Mouse (Mus musculus) limb, embryonic 11.5 days (tissue): Measurements from ENCODE around the gene Tssk3. TPM values are rescaled to one million over a fixed set of nuclear protein-coding genes. Genes with fewer than 3 reads are reported as not detected.
"Not testable (repeated sequence)": the region's sequence is repeated elsewhere in the genome, so short reads cannot be mapped to it uniquely, and the experiment has no call there.

ENCODE experiments used
- ATAC-seq: fragments of 200-750 bp; cut with Nextera tagmentation; 2 replicates; pipeline ENCODE4 v1.8.0; 2017; ENCODE audit warnings: low read depth; ENCODE audit not compliant: insufficient number of reproducible peaks, low FRiP score, low TSS enrichment
- DNase-seq: peaks from one replicate; pipeline ENCODE4 v3.0.0-alpha.2; 2015; ENCODE audit warnings: low spot score
- H3K27ac ChIP-seq: fragments of 300-500 bp; sonication (generic); replicated peaks from 2 replicates; pipeline ENCODE4 v1.5.1; 2014; ENCODE audit warnings: low read depth, mild to moderate bottlenecking, low read length
- H3K27me3 ChIP-seq: fragments of 300-500 bp; sonication (generic); 2 replicates; pipeline ENCODE4 v1.6.1; 2014; ENCODE audit warnings: mild to moderate bottlenecking, low read length, mixed read lengths; ENCODE audit not compliant: control insufficient read depth, insufficient read depth
- H3K36me3 ChIP-seq: fragments of 300-500 bp; sonication (generic); 2 replicates; pipeline ENCODE4 v1.6.1; 2014; ENCODE audit warnings: mild to moderate bottlenecking, low read length, moderate library complexity, mixed read lengths; ENCODE audit not compliant: control insufficient read depth, insufficient read depth
- H3K4me1 ChIP-seq: fragments of 300-500 bp; sonication (generic); 2 replicates; pipeline ENCODE4 v1.6.1; 2014; ENCODE audit warnings: low read length, mixed read lengths; ENCODE audit not compliant: control insufficient read depth, insufficient read depth
- H3K4me2 ChIP-seq: fragments of 300-500 bp; sonication (generic); 2 replicates; pipeline ENCODE4 v1.6.1; 2014; ENCODE audit warnings: low read depth, mild to moderate bottlenecking, moderate library complexity; ENCODE audit not compliant: severe bottlenecking
- H3K4me3 ChIP-seq: fragments of 300-500 bp; sonication (generic); 2 replicates; pipeline ENCODE4 v1.5.1; 2014; ENCODE audit warnings: low read depth, low read length
- H3K9ac ChIP-seq: fragments of 300-500 bp; sonication (generic); 2 replicates; pipeline ENCODE4 v1.6.1; 2014; ENCODE audit warnings: mild to moderate bottlenecking, low read length
- H3K9me3 ChIP-seq: fragments of 300-500 bp; sonication (generic); 2 replicates; pipeline ENCODE4 v1.6.1; 2016; ENCODE audit warnings: low read length; ENCODE audit not compliant: control insufficient read depth
- WGBS: fragments of 180-500 bp; shearing (Covaris S2); extraction: QIAGEN DNeasy Blood & Tissue Kit; methylation state at CpG from one replicate; pipeline ENCODE4 v1.1.7; 2014; 5-methylcytosine and 5-hydroxymethylcytosine counted together
- polyA plus RNA-seq: library from polyadenylated mRNA; unstranded; fragments of >200 nt; fragmentation: Nextera tagmentation; extraction: Ambion mirVana; gene quantifications from 2 replicates; pipeline ENCODE4 v1.2.1, GENCODE M21; 2014

The Tssk3 gene
- not detected in 2 replicates for polyA plus RNA-seq

GRCm38 (mm10) chr4:129490972-129491880 is at the start of gene Tssk3, which contains the start of gene Fam229a:
Gene Tssk3, minus strand, starts transcription at chr4:129491022.
Gene Fam229a, plus strand, starts transcription at chr4:129491190.
- 0 out of 2 replicates have a peak, but pooled peaks have one; percentile 48 for ATAC-seq

GRCm38 (mm10) chr4:129540012-129540411 is 49.2 kb upstream of the Tssk3 start:
- ATAC-seq (no peak), DNase-seq (no peak)
- no peaks in the 10 kb centered on the region for H3K9me3 ChIP-seq
- H3K27ac ChIP-seq, result no peak overlapping the region
- peaks cover 7% of the 10 kb centered on the region for H3K36me3 ChIP-seq
- no peak overlapping the region for H3K4me2 ChIP-seq
- H3K27me3 ChIP-seq, result no peaks in the 10 kb centered on the region
- H3K4me3 ChIP-seq, result no peak overlapping the region
- peaks cover 9% of the 10 kb centered on the region for H3K4me1 ChIP-seq
- no peak overlapping the region for H3K9ac ChIP-seq
- WGBS, result 93% methylated on average over 6 of the region's 6 CpGs

More at GRCm38 (mm10) chr4:129490972-129491880, at the start of gene Tssk3, which contains the start of gene Fam229a:
- H3K36me3 ChIP-seq, result peaks cover 5% of the 10 kb centered on the region; the same call in 1 of the 2 replicates
- WGBS, result 3% methylated on average over 68 of the region's 70 CpGs
- H3K9me3 ChIP-seq, result no peaks in the 10 kb centered on the region
- no peak within 1 kb of the TSS for H3K27ac ChIP-seq
- peak within 1 kb of the TSS; percentile 28 for H3K4me3 ChIP-seq
- peak within 1 kb of the TSS; percentile 23; the same call in 1 of the 2 replicates for H3K9ac ChIP-seq
- peaks cover 10% of the 10 kb centered on the region for H3K4me1 ChIP-seq
- H3K27me3 ChIP-seq, result peaks cover 19% of the 10 kb centered on the region
- peak; percentile 56 for DNase-seq
- peak within 1 kb of the TSS; percentile 57 for H3K4me2 ChIP-seq

- not testable (repeated sequence) for H3K4me2 ChIP-seq, H3K9ac ChIP-seq, H3K9me3 ChIP-seq, H3K27ac ChIP-seq, H3K4me1 ChIP-seq, H3K27me3 ChIP-seq, ATAC-seq, H3K4me3 ChIP-seq, DNase-seq
- H3K36me3 ChIP-seq, result peaks cover 31% of the 10 kb centered on the region; the same call in 1 of the 2 replicates
- WGBS, result 95% methylated on average over 5 of the region's 6 CpGs
Observed at GRCm38 (mm10) chr4:129528901-129529300, 38.1 kb upstream of the Tssk3 start.

GRCm38 (mm10) chr4:129525889-129526288 is 35.1 kb upstream of the Tssk3 start:
- no peak for DNase-seq
- Histone ChIP-seq H3K27me3 (no peaks in the 10 kb centered on the region), H3K36me3 (peaks cover 35% of the 10 kb centered on the region; the same call in 1 of the 2 replicates), H3K4me1 (no peaks in the 10 kb centered on the region), H3K9me3 (no peaks in the 10 kb centered on the region), H3K4me2 (no peak overlapping the region), H3K27ac (no peak overlapping the region), H3K9ac (no peak overlapping the region), H3K4me3 (no peak overlapping the region)
- no peak for ATAC-seq
- WGBS, result 94% methylated on average over 3 of the region's 3 CpGs

- DNase-seq (no peak), ATAC-seq (no peak)
- Histone ChIP-seq H3K4me1 (no peaks in the 10 kb centered on the region), H3K9ac (no peak overlapping the region), H3K4me2 (no peak overlapping the region), H3K27me3 (no peaks in the 10 kb centered on the region), H3K27ac (no peak overlapping the region), H3K36me3 (peaks cover 34% of the 10 kb centered on the region; the same call in 1 of the 2 replicates), H3K4me3 (no peak overlapping the region), H3K9me3 (no peaks in the 10 kb centered on the region)
- WGBS, result 91% methylated on average over 5 of the region's 5 CpGs
Observed at GRCm38 (mm10) chr4:129525338-129525737, 34.5 kb upstream of the Tssk3 start.

GRCm38 (mm10) chr4:129518519-129518918 is 27.7 kb upstream of the Tssk3 start:
- DNase-seq, result no peak

GRCm38 (mm10) chr4:129516925-129517324 is 26.1 kb upstream of the Tssk3 start:
- DNase-seq, result no peak
- Histone ChIP-seq H3K9me3 (no peaks in the 10 kb centered on the region), H3K4me2 (no peak overlapping the region), H3K27me3 (no peaks in the 10 kb centered on the region), H3K27ac (no peak overlapping the region), H3K4me1 (no peaks in the 10 kb centered on the region), H3K9ac (no peak overlapping the region), H3K4me3 (no peak overlapping the region), H3K36me3 (peaks cover 20% of the 10 kb centered on the region; the same call in 1 of the 2 replicates)
- 52% methylated on average over 2 of the region's 2 CpGs for WGBS
- ATAC-seq, result no peak

More at GRCm38 (mm10) chr4:129518519-129518918, 27.7 kb upstream of the Tssk3 start:
- H3K27ac ChIP-seq, result no peak overlapping the region
- peaks cover 32% of the 10 kb centered on the region; the same call in 1 of the 2 replicates for H3K36me3 ChIP-seq
- no peaks in the 10 kb centered on the region for H3K4me1 ChIP-seq
- H3K9me3 ChIP-seq, result no peaks in the 10 kb centered on the region
- H3K4me2 ChIP-seq, result no peak overlapping the region
- H3K27me3 ChIP-seq, result no peaks in the 10 kb centered on the region
- WGBS, result 89% methylated on average over 8 of the region's 8 CpGs
- H3K4me3 ChIP-seq, result no peak overlapping the region
- H3K9ac ChIP-seq, result no peak overlapping the region
- ATAC-seq, result no peak

- no peaks in the 10 kb centered on the region for H3K27me3 ChIP-seq
- DNase-seq (peak; percentile 87), ATAC-seq (peak; percentile 13; the same call in 1 of the 2 replicates)
- peaks cover 10% of the 10 kb centered on the region; the same call in 1 of the 2 replicates for H3K4me1 ChIP-seq
- peak overlapping the region; percentile 100 for H3K9ac ChIP-seq
- peaks cover 10% of the 10 kb centered on the region; the same call in 1 of the 2 replicates for H3K36me3 ChIP-seq
- 0% methylated on average over 31 of the region's 35 CpGs for WGBS
- H3K4me2 ChIP-seq, result peak overlapping the region; percentile 77
- H3K4me3 ChIP-seq, result peak overlapping the region; percentile 97
- H3K27ac ChIP-seq, result peak overlapping the region; percentile 97
- no peaks in the 10 kb centered on the region for H3K9me3 ChIP-seq
Observed at GRCm38 (mm10) chr4:129514300-129514898, 23.6 kb upstream of the Tssk3 start.
